Mouse (Mus musculus) liver, postnatal 0 days (tissue): ENCODE results near the gene Asic3. TPM values are rescaled to one million over a fixed set of nuclear protein-coding genes. Genes with fewer than 3 reads are reported as not detected.

Experiments used
- ATAC-seq: fragments of 200-750 bp; cut with Nextera tagmentation; 2 replicates; pipeline ENCODE4 v1.8.0; 2017; ENCODE audit warnings: mild to moderate bottlenecking, moderate library complexity
- DNase-seq: peaks from one replicate; pipeline ENCODE4 v3.0.0-alpha.2; 2016
- H3K27ac ChIP-seq: fragments of 300-500 bp; sonication (generic); 2 replicates; pipeline ENCODE4 v1.5.1; 2014; ENCODE audit warnings: antibody characterized with exemption, moderate library complexity, mild to moderate bottlenecking, low read depth
- H3K27me3 ChIP-seq: fragments of 300-500 bp; sonication (generic); 2 replicates; pipeline ENCODE4 v1.6.1; 2014; ENCODE audit warnings: low read length, control low read depth, mixed read lengths; ENCODE audit not compliant: insufficient read depth
- H3K36me3 ChIP-seq: fragments of 300-500 bp; sonication (generic); replicated peaks from 2 replicates; pipeline ENCODE4 v1.6.1; 2014; ENCODE audit warnings: mild to moderate bottlenecking, control low read depth, low read length, moderate library complexity, mixed read lengths; ENCODE audit not compliant: insufficient read depth
- H3K4me1 ChIP-seq: fragments of 300-500 bp; sonication (generic); 2 replicates; pipeline ENCODE4 v1.6.1; 2014; ENCODE audit warnings: antibody characterized with exemption, mild to moderate bottlenecking, control low read depth; ENCODE audit not compliant: insufficient read depth
- H3K4me2 ChIP-seq: fragments of 300-500 bp; sonication (generic); 2 replicates; pipeline ENCODE4 v1.6.1; 2014; ENCODE audit warnings: low read depth, mild to moderate bottlenecking, low read length, moderate library complexity, mixed read lengths
- H3K4me3 ChIP-seq: fragments of 300-500 bp; sonication (generic); 2 replicates; pipeline ENCODE4 v1.5.1; 2014; ENCODE audit warnings: low read depth, low read length
- H3K9ac ChIP-seq: fragments of 300-500 bp; sonication (generic); replicated peaks from 2 replicates; pipeline ENCODE4 v1.6.1; 2014; ENCODE audit warnings: mild to moderate bottlenecking, moderate library complexity
- H3K9me3 ChIP-seq: fragments of 300-500 bp; sonication (generic); 2 replicates; pipeline ENCODE4 v1.6.1; 2016; ENCODE audit warnings: mild to moderate bottlenecking, control low read depth, low read length, mixed read lengths
- CTCF ChIP-seq: sonication (generic); IDR thresholded peaks from 2 replicates; pipeline ENCODE4 v1.5.1; 2016; ENCODE audit warnings: antibody characterized with exemption, low read depth
- EP300 ChIP-seq: IDR thresholded peaks from 2 replicates; pipeline ENCODE4 v1.6.1; 2016; ENCODE audit warnings: antibody characterized with exemption, low read depth, mild to moderate bottlenecking
- WGBS: fragments of 180-500 bp; shearing (Covaris S2); extraction: QIAGEN DNeasy Blood & Tissue Kit; methylation state at CpG from one replicate; pipeline ENCODE4 v1.1.7; 2014; ENCODE audit not compliant: insufficient replicate concordance; 5-methylcytosine and 5-hydroxymethylcytosine counted together
- polyA plus RNA-seq: library from polyadenylated mRNA; unstranded; fragments of >200 nt; fragmentation: Nextera tagmentation; extraction: Ambion mirVana; gene quantifications from 2 replicates; pipeline ENCODE4 v1.2.1, GENCODE M21; 2015

The Asic3 gene
- polyA plus RNA-seq, 1 experiment from 2014 or later: not detected

DNA sequence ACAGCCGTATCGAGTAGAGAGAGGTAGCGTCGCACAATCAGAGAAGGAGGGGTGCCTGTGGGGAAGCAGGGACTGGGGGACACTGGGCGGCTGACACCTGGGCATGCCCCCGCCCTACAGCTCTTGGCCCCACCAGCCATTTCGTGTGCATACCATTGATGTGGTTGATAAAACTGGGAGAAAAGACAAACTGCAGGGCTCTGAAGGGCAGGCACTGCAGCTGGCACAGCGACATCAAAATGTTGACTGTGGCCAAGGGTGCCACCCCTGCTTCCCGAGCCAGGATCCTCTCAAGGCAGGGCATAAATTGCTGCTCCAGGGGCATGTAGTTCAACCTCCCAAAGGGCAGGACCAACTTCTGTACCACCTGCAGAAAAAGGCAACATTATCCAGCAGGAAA is 28.8 kb downstream of the Asic3 start:
- Histone ChIP-seq H3K36me3 (peaks cover 39% of the 10 kb centered on the region), H3K27ac (no peak overlapping the region), H3K4me2 (no peak overlapping the region), H3K9me3 (no peaks in the 10 kb centered on the region), H3K4me1 (peaks cover 19% of the 10 kb centered on the region), H3K9ac (no peak overlapping the region), H3K4me3 (no peak overlapping the region), H3K27me3 (no peaks in the 10 kb centered on the region)
- TF ChIP-seq CTCF (no peak), EP300 (no peak)
- DNase-seq (no peak), ATAC-seq (no peak)
- 81% methylated on average over 9 of the region's 9 CpGs for WGBS

DNA sequence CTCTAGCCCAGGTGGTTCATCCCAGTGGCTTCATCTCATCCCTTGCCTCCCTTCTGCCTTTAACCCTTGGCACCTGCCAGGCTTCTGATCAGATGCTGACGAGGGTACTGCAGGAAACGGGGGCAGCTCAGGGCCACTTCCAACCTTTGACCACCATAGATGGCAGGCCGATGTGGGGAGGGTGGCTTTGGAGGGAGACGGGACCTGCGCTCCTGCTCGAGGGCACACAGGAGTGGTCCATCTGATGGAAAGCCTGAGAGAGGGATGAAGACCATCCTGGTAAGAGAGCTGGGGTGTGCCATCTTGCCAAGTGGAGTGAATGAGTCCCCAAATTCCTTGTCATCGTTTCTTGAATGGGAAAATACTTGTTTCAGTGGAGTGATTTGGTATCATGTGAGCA is 30.0 kb downstream of the Asic3 start:
- Histone ChIP-seq H3K4me1 (peaks cover 23% of the 10 kb centered on the region), H3K36me3 (peaks cover 39% of the 10 kb centered on the region), H3K4me2 (no peak overlapping the region), H3K27me3 (no peaks in the 10 kb centered on the region), H3K27ac (no peak overlapping the region), H3K9ac (no peak overlapping the region), H3K9me3 (no peaks in the 10 kb centered on the region), H3K4me3 (no peak overlapping the region)
- TF ChIP-seq EP300 (no peak), CTCF (no peak)
- no peak for ATAC-seq
- no peak for DNase-seq
- 83% methylated on average over 7 of the region's 7 CpGs for WGBS

DNA sequence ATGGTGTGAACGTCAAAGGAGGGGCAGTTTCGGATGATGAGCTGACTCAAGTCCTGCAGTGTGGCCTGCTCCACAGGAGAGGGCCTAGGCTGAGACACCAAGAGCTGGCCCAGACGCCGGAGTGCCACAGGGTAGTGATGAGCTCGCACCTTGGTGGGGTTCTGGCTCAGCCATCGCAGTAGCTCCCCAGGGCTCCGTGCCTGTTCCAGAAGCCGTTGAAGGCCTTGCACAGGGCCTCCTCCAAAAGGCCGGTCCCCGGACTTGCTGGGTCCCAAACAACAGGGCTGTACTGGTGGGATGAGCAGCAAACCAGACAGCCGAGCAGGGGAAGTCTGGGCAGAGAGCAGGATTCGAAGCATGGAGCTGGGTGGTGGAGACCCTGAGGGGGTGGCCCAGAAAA is 30.7 kb downstream of the Asic3 start:
- WGBS: 83% methylated on average over 12 of the region's 12 CpGs
- Histone ChIP-seq H3K9ac (peak overlapping the region; percentile 97), H3K36me3 (peaks cover 34% of the 10 kb centered on the region), H3K27ac (peak overlapping the region; percentile 95; the same call in 1 of the 2 replicates), H3K4me2 (peak overlapping the region; percentile 99), H3K9me3 (no peaks in the 10 kb centered on the region), H3K4me3 (peak overlapping the region; percentile 98), H3K4me1 (peaks cover 23% of the 10 kb centered on the region), H3K27me3 (no peaks in the 10 kb centered on the region)
- TF ChIP-seq CTCF (no peak), EP300 (no peak)
- DNase-seq (no peak), ATAC-seq (no peak)

GRCm38 (mm10) chr5:24444746-24445427 is 31.7 kb downstream of the Asic3 start, which contains the start of gene Fastk:
Gene Fastk (minus strand): TSS chr5:24445287.
- Histone ChIP-seq H3K9me3 (no peaks in the 10 kb centered on the region), H3K36me3 (peaks cover 25% of the 10 kb centered on the region), H3K4me2 (peak within 1 kb of the TSS; percentile 99), H3K4me3 (peak within 1 kb of the TSS; percentile 98), H3K27ac (peak within 1 kb of the TSS; percentile 95), H3K27me3 (no peaks in the 10 kb centered on the region), H3K9ac (peak within 1 kb of the TSS; percentile 97), H3K4me1 (peaks cover 23% of the 10 kb centered on the region)
- DNase-seq (peak; percentile 96), ATAC-seq (peak; percentile 84)
- TF ChIP-seq EP300 (no peak), CTCF (no peak)
- under 1% methylated on average over 60 of the region's 60 CpGs for WGBS

DNA sequence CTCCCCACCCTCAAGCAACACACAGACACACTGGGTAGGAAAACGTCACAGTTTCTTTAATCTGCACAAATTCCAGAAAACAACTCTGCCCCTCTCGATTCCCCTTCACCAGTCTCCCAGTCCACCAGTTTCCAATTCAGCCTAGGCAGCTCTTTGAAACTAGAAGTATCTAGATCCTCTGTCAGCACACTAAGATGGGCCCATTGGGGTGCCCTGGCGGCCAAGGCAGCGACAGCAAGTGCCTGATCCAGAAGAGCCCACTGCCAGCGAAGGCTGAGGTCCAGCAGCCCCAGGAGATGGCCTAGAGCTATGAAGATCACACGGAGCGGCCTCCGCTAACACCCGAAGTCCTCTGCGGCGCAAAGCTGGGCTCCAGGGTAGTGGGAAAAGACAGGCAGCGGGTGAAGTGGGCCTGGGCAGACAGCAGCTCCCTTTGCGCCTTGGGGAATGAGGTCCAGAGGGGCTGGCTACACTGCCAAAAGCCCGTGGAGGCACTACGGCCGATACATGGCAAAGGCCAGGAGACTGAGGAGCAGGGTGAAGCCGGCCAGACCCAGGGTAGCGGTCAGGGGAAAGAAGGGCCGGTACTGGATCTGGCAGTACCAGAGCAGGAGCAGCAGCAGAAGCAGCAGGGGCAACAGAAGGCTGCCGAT is 32.4 kb downstream of the Asic3 start:
- TF ChIP-seq CTCF (peak; percentile 22; the same call in 1 of the 2 replicates), EP300 (no peak)
- WGBS: 57% methylated on average over 20 of the region's 20 CpGs
- no peak for DNase-seq
- Histone ChIP-seq H3K36me3 (peaks cover 19% of the 10 kb centered on the region), H3K9me3 (no peaks in the 10 kb centered on the region), H3K4me3 (peak overlapping the region; percentile 98), H3K9ac (peak overlapping the region; percentile 97), H3K27ac (peak overlapping the region; percentile 95), H3K4me1 (peaks cover 23% of the 10 kb centered on the region), H3K27me3 (no peaks in the 10 kb centered on the region), H3K4me2 (peak overlapping the region; percentile 99)
- peak; percentile 1; the same call in 1 of the 2 replicates for ATAC-seq

DNA sequence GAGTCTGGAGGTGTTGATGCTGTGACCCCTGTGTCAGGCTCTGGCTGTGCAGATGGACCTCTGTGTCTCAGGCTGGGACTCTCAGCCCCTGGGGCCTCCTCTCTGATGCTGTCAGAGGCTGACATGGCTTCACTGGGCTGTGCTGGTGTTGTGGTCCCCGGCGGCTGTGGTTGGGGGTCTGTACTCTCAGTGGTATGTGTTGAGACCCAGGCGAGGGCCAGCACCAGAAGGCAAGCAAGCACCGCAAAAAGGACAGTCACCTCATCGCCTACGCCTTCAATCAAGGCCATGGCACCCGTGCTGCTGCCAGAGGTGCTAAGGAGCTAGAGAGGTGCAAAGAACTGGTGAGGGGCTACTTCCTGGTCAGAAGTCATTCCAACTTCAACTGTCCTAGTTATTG is 33.4 kb downstream of the Asic3 start:
- Histone ChIP-seq H3K36me3 (peaks cover 9% of the 10 kb centered on the region), H3K4me1 (peaks cover 29% of the 10 kb centered on the region), H3K27me3 (no peaks in the 10 kb centered on the region), H3K4me2 (0 out of 2 replicates have a peak overlapping the region, but pooled peaks have one; percentile 70), H3K9ac (no peak overlapping the region), H3K9me3 (no peaks in the 10 kb centered on the region), H3K4me3 (no peak overlapping the region), H3K27ac (no peak overlapping the region)
- no peak for TF ChIP-seq EP300
- no peak for TF ChIP-seq CTCF
- 91% methylated on average over 7 of the region's 7 CpGs for WGBS
- DNase-seq: no peak
- no peak for ATAC-seq
